Mouse (Mus musculus) neural tube, embryonic 15.5 days (tissue): ENCODE results near the gene Ndufa7. TPM values are rescaled to one million over a fixed set of nuclear protein-coding genes. Genes with fewer than 3 reads are reported as not detected.

Experiments used
- ATAC-seq: fragments of 200-750 bp; cut with Nextera tagmentation; 2 replicates; pipeline ENCODE4 v1.8.0; 2017; ENCODE audit warnings: mild to moderate bottlenecking, moderate TSS enrichment, moderate library complexity; ENCODE audit not compliant: low FRiP score
- H3K27ac ChIP-seq: fragments of 300-500 bp; sonication (generic); replicated peaks from 2 replicates; pipeline ENCODE4 v1.5.1; 2015; ENCODE audit warnings: mild to moderate bottlenecking, inconsistent platforms
- H3K27me3 ChIP-seq: fragments of 300-500 bp; sonication (generic); replicated peaks from 2 replicates; pipeline ENCODE4 v1.6.1; 2015; ENCODE audit warnings: inconsistent platforms
- H3K36me3 ChIP-seq: fragments of 300-500 bp; sonication (generic); 2 replicates; pipeline ENCODE4 v1.6.1; 2015; ENCODE audit warnings: inconsistent platforms
- H3K4me1 ChIP-seq: fragments of 300-500 bp; sonication (generic); 2 replicates; pipeline ENCODE4 v1.6.1; 2015; ENCODE audit warnings: inconsistent platforms
- H3K4me2 ChIP-seq: fragments of 300-500 bp; sonication (generic); 2 replicates; pipeline ENCODE4 v1.6.1; 2015; ENCODE audit warnings: inconsistent platforms, mild to moderate bottlenecking, moderate library complexity
- H3K4me3 ChIP-seq: fragments of 300-500 bp; sonication (generic); replicated peaks from 2 replicates; pipeline ENCODE4 v1.5.1; 2015; ENCODE audit warnings: mild to moderate bottlenecking, inconsistent platforms
- H3K9ac ChIP-seq: fragments of 300-500 bp; sonication (generic); replicated peaks from 2 replicates; pipeline ENCODE4 v1.6.1; 2015; ENCODE audit warnings: mild to moderate bottlenecking, inconsistent platforms
- H3K9me3 ChIP-seq: fragments of 300-500 bp; sonication (generic); replicated peaks from 2 replicates; pipeline ENCODE4 v1.6.1; 2016; ENCODE audit warnings: inconsistent platforms
- WGBS: fragments of 180-500 bp; shearing (Covaris S2); methylation state at CpG from one replicate; pipeline ENCODE4 v1.1.7; 2015; ENCODE audit warnings: mixed read lengths; 5-methylcytosine and 5-hydroxymethylcytosine counted together
- polyA plus RNA-seq: library from polyadenylated mRNA; unstranded; fragments of >200 nt; fragmentation: Nextera tagmentation; extraction: Ambion mirVana; gene quantifications from 2 replicates; pipeline ENCODE4 v1.2.1, GENCODE M21; 2015

Gene Ndufa7
- 515 and 564 TPM in 2 replicates for polyA plus RNA-seq

GRCm38 (mm10) chr17:33824084-33824996 is at the start of gene Ndufa7, which contains the start of gene Rps28:
Gene Ndufa7, plus strand, starts transcription at chr17:33824572.
Gene Rps28, minus strand, starts transcription at chr17:33824562.
- no peaks in the 10 kb centered on the region for H3K9me3 ChIP-seq
- H3K9ac ChIP-seq = peak within 1 kb of the TSS; percentile 79
- H3K4me2 ChIP-seq = peak within 1 kb of the TSS; percentile 91
- peaks cover 59% of the 10 kb centered on the region for H3K4me1 ChIP-seq
- H3K4me3 ChIP-seq = peak within 1 kb of the TSS; percentile 84
- no peaks in the 10 kb centered on the region for H3K27me3 ChIP-seq
- ATAC-seq = peak; percentile 94
- peak within 1 kb of the TSS; percentile 92 for H3K27ac ChIP-seq
- under 1% methylated on average over 51 of the region's 51 CpGs for WGBS
- peaks cover 40% of the 10 kb centered on the region for H3K36me3 ChIP-seq

DNA sequence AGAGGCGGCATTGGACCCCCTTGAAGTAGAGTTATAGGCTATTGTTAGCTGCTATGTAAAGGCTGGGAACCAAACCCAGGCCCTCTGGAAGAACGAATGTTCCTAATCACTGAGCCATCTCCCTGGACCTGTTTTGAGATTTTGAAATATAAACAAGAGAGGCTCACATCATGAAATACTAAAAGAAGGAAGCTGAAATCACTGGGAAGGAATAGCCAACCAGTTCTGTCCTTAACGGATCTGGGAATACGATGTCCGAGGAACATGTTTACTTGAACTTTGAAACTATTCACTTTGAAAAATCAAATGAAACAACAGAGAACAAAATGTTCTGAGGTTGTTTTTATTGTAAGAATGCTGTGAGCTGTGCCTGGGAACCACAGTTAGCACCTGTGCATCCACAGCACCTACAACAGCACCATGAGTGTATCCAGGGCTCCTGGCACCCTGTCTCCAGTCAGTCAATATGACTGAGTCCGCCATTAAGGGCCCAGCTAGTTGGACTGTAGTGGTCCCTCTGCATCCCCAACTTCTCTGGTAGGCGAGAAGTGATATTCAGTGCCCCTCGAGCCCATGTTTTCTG is 49.7 kb upstream of the Ndufa7 start:
- H3K9me3 ChIP-seq = no peaks in the 10 kb centered on the region
- no peak for ATAC-seq
- H3K4me2 ChIP-seq = no peak overlapping the region
- no peak overlapping the region for H3K4me3 ChIP-seq
- no peak overlapping the region for H3K27ac ChIP-seq
- H3K27me3 ChIP-seq = no peaks in the 10 kb centered on the region
- WGBS = 92% methylated on average over 8 of the region's 8 CpGs
- peaks cover 9% of the 10 kb centered on the region; the same call in 1 of the 2 replicates for H3K4me1 ChIP-seq
- no peak overlapping the region for H3K9ac ChIP-seq
- no peaks in the 10 kb centered on the region; the same call in 1 of the 2 replicates for H3K36me3 ChIP-seq

- H3K9me3 ChIP-seq = no peaks in the 10 kb centered on the region
- no peak for ATAC-seq
- no peaks in the 10 kb centered on the region for H3K27me3 ChIP-seq
- no peaks in the 10 kb centered on the region; the same call in 1 of the 2 replicates for H3K36me3 ChIP-seq
- no peak overlapping the region for H3K27ac ChIP-seq
- WGBS = 95% methylated on average over 4 of the region's 4 CpGs
- peaks cover 9% of the 10 kb centered on the region; the same call in 1 of the 2 replicates for H3K4me1 ChIP-seq
- H3K9ac ChIP-seq = no peak overlapping the region
- no peak overlapping the region for H3K4me3 ChIP-seq
- no peak overlapping the region for H3K4me2 ChIP-seq
Measured at GRCm38 (mm10) chr17:33775287-33775686, 49.1 kb upstream of the Ndufa7 start.

GRCm38 (mm10) chr17:33779271-33779966 is 45.0 kb upstream of the Ndufa7 start:
- Histone ChIP-seq H3K4me3 (no peak overlapping the region), H3K4me2 (peak overlapping the region; percentile 95), H3K36me3 (no peaks in the 10 kb centered on the region; the same call in 1 of the 2 replicates), H3K27ac (peak overlapping the region; percentile 73), H3K9me3 (no peaks in the 10 kb centered on the region), H3K4me1 (peaks cover 31% of the 10 kb centered on the region), H3K9ac (no peak overlapping the region), H3K27me3 (peaks cover 3% of the 10 kb centered on the region; the same call in 1 of the 2 replicates)
- WGBS = 54% methylated on average over 9 of the region's 9 CpGs
- ATAC-seq = peak; percentile 81

DNA sequence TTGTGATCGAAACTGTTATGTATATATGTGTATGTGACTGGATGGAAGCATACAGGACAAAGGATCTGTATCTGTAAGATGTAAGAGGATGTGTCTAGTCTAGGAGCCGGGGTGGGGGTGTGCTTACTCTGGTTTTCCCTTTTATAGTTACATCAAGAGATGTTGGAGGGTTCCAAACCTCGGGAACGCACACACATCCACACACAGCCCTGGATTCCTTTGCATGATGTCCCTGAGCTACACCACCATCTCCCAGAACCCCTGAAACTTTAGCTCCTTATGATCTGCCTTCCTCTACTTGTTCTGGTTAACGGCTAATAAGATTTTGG is 44.4 kb upstream of the Ndufa7 start:
- Histone ChIP-seq H3K4me3 (peak overlapping the region; percentile 52), H3K4me1 (peaks cover 31% of the 10 kb centered on the region), H3K9me3 (no peaks in the 10 kb centered on the region), H3K9ac (no peak overlapping the region), H3K27me3 (peaks cover 3% of the 10 kb centered on the region; the same call in 1 of the 2 replicates), H3K27ac (peak overlapping the region; percentile 73), H3K4me2 (peak overlapping the region; percentile 95), H3K36me3 (no peaks in the 10 kb centered on the region; the same call in 1 of the 2 replicates)
- ATAC-seq = no peak
- WGBS = 88% methylated on average over 5 of the region's 5 CpGs

- Histone ChIP-seq H3K27ac (peak overlapping the region; percentile 73), H3K4me1 (peaks cover 31% of the 10 kb centered on the region), H3K27me3 (peaks cover 3% of the 10 kb centered on the region; the same call in 1 of the 2 replicates), H3K4me3 (peak overlapping the region; percentile 52), H3K9ac (no peak overlapping the region), H3K9me3 (no peaks in the 10 kb centered on the region), H3K4me2 (peak overlapping the region; percentile 95), H3K36me3 (no peaks in the 10 kb centered on the region; the same call in 1 of the 2 replicates)
- ATAC-seq = no peak
- 86% methylated on average over 5 of the region's 5 CpGs for WGBS
Measured at GRCm38 (mm10) chr17:33780431-33780830, 43.9 kb upstream of the Ndufa7 start.

DNA sequence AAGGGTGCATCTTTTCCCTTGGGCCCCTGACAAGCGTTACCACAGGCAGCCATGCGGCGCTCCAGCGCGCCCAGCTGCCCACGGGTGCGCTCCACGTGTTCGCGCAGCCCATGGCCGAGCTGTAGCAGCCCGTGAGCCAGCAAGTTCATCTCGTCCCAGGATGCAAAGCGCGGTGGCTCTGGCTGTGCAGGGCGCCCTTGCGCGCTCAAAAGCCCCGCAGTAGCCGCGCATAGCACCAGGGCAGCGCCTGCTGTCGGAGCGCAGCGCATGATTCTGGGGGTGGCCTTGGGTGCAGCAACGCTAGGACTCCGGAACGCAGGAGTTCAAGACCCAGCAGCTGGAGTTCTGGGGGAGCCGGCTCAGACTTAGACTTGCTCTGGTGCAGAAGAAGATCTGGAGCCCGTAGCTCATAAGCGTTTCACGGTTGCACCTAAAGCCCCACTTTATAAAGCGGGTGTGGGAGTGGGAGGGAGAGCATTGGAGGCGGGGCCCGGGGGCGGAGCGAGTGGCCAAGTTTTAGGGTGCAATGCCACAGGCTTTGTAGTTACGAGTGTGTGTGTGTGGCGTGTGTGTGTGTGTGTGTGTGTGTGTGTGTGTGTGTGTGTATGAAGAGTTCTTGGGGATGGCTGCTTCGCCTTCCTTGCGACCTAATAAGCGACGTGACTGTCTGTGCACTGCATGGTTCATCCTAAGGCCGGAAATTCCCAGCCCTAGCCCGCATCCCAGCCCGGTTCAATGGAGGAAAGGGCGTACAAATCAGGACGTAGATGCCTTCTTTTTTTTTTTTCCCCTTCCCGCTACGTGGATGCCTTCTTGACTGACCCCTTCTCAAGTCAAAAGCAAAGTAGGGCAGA is 43.0 kb upstream of the Ndufa7 start, which contains the start of gene Angptl4:
TSS of gene Angptl4 (minus strand) at position 707 of the 854 bp plus-strand sequence.
- Histone ChIP-seq H3K9ac (peak within 1 kb of the TSS; percentile 48), H3K4me2 (peak within 1 kb of the TSS; percentile 95), H3K36me3 (no peaks in the 10 kb centered on the region; the same call in 1 of the 2 replicates), H3K4me1 (peaks cover 31% of the 10 kb centered on the region), H3K4me3 (peak within 1 kb of the TSS; percentile 52), H3K27ac (peak within 1 kb of the TSS; percentile 73), H3K27me3 (peaks cover 3% of the 10 kb centered on the region; the same call in 1 of the 2 replicates), H3K9me3 (no peaks in the 10 kb centered on the region)
- WGBS = 2% methylated on average over 50 of the region's 50 CpGs
- ATAC-seq = peak; percentile 79

DNA sequence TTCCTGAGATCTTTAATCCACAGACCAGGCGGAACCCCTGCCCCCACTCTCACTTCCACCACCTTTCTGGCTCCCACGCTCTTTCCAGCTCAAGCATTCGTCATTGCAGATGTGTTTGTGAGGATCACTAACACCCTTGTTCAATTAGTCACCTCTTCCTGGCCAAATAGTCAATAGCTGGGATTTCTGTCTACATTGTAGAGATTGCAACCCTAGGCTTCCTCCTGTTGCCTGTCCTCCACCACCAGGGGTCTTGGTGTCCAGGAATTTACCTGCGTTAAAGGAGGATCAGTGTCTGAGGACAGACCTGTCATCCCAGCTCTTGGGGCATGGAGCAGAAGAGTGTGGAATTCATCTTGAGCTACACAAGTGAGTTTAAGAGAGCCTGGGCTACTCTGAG is 42.3 kb upstream of the Ndufa7 start:
- WGBS = 61% methylated on average over 4 of the region's 4 CpGs
- no peak overlapping the region for H3K27ac ChIP-seq
- peak overlapping the region; percentile 95 for H3K4me2 ChIP-seq
- no peaks in the 10 kb centered on the region; the same call in 1 of the 2 replicates for H3K36me3 ChIP-seq
- H3K27me3 ChIP-seq = peaks cover 3% of the 10 kb centered on the region; the same call in 1 of the 2 replicates
- no peak for ATAC-seq
- peak overlapping the region; percentile 48; the same call in 1 of the 2 replicates for H3K9ac ChIP-seq
- H3K4me3 ChIP-seq = 0 out of 2 replicates have a peak overlapping the region, but pooled peaks have one; percentile 52
- peaks cover 31% of the 10 kb centered on the region for H3K4me1 ChIP-seq
- H3K9me3 ChIP-seq = no peaks in the 10 kb centered on the region

DNA sequence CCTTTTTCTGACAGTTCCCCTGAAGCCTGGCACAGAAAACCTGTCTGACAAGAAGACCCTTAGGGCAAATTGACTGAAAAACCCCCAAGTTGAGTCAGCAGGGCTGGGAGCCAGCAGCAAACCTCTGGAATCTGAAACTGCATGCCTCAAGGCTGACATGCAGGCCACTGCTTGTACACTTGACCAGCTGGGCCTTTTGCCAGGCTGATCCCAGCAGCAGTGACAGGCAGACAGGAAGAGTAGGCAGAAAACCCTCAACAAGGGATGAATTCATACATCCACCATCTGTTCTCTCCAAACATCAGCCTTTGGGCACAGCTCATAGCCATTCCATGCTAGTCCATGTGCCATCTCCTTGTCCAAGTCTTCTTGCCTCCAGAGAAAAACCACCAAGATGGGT is 41.0 kb upstream of the Ndufa7 start:
- ATAC-seq = no peak
- Histone ChIP-seq H3K4me1 (peaks cover 28% of the 10 kb centered on the region), H3K27ac (no peak overlapping the region), H3K36me3 (no peaks in the 10 kb centered on the region), H3K4me2 (no peak overlapping the region), H3K4me3 (no peak overlapping the region), H3K9me3 (no peaks in the 10 kb centered on the region), H3K9ac (no peak overlapping the region), H3K27me3 (peaks cover 3% of the 10 kb centered on the region; the same call in 1 of the 2 replicates)

GRCm38 (mm10) chr17:33784939-33785338 is 39.4 kb upstream of the Ndufa7 start:
- no peak for ATAC-seq
- H3K27ac ChIP-seq = no peak overlapping the region

More at GRCm38 (mm10) chr17:33784939-33785338, 39.4 kb upstream of the Ndufa7 start:
- WGBS = 86% methylated on average over 2 of the region's 2 CpGs
- Histone ChIP-seq H3K4me3 (no peak overlapping the region), H3K9ac (no peak overlapping the region), H3K27me3 (peaks cover 3% of the 10 kb centered on the region; the same call in 1 of the 2 replicates), H3K4me1 (peaks cover 22% of the 10 kb centered on the region), H3K4me2 (no peak overlapping the region), H3K36me3 (no peaks in the 10 kb centered on the region), H3K9me3 (no peaks in the 10 kb centered on the region)
